In genomic region chr2:97478175-97478924, GRCm38 (mm10) we compare ENCODE assay signal across 11 mouse cellular contexts.
DNase-seq lines count a peak whose midpoint lies in the region; ATAC-seq and TF ChIP-seq lines count a peak whose summit lies in the region.
"Had no signal": no experiment of that assay in that cellular context is flagged by ENCODE, and none has a peak within 500 bp of the region (broad histone marks: within the 10 kb centered on the region; RNA-seq: fewer than 3 reads in every experiment).

No protein-coding gene starts in this region.

- no peak overlapping the region for H3K4me3 ChIP-seq in kidney, embryonic 15.5 days (replicated peaks)
- peak overlapping the region; percentile 23 for H3K4me3 ChIP-seq in forebrain, embryonic 15.5 days
- no peak overlapping the region for H3K4me3 ChIP-seq in midbrain, embryonic 12.5 days
- no peak overlapping the region for H3K4me3 ChIP-seq in intestine, embryonic 15.5 days (replicated peaks)
- H3K4me3 ChIP-seq in heart, adult 2 months, result no peak overlapping the region

- H3K36me3 ChIP-seq in kidney, embryonic 15.5 days, result no peaks in the 10 kb centered on the region
- no peaks in the 10 kb centered on the region for H3K36me3 ChIP-seq in forebrain, embryonic 15.5 days
- H3K36me3 ChIP-seq in midbrain, embryonic 12.5 days, result no peaks in the 10 kb centered on the region
- H3K36me3 ChIP-seq in intestine, embryonic 15.5 days, result no peaks in the 10 kb centered on the region
- H3K36me3 ChIP-seq in heart, adult 2 months (ENCODE audit: control insufficient read depth, insufficient read depth, low read length), result no peaks in the 10 kb centered on the region

- WGBS in kidney, embryonic 15.5 days, result 70% methylated on average over 10 of the region's 10 CpGs
- WGBS in forebrain, embryonic 15.5 days, result 5% methylated on average over 10 of the region's 10 CpGs
- 41% methylated on average over 10 of the region's 10 CpGs for WGBS in midbrain, embryonic 12.5 days
- 76% methylated on average over 10 of the region's 10 CpGs for WGBS in intestine, embryonic 15.5 days
- WGBS in heart, adult 2 months, result 67% methylated on average over 10 of the region's 10 CpGs

- no peaks in the 10 kb centered on the region for H3K79me2 ChIP-seq in heart, adult 2 months (replicated peaks; ENCODE audit: control insufficient read depth, insufficient read depth, low read length)

- DNase-seq in kidney, postnatal 14 days, result no peak
- peak; percentile 93 for DNase-seq in brain, embryonic 14.5 days (ENCODE audit: low read depth)
- DNase-seq in spleen, postnatal 36 days (ENCODE audit: low spot score in 2 of 2), result no peak
- DNase-seq in heart, adult 2 months, result no peak
- DNase-seq: heart, postnatal 14 days; lung, embryonic 14.5 days had no signal

- H3K9ac ChIP-seq in kidney, embryonic 15.5 days, result no peak overlapping the region
- 0 out of 2 replicates have a peak overlapping the region, but pooled peaks have one; percentile 10 for H3K9ac ChIP-seq in forebrain, embryonic 15.5 days (replicated peaks)
- H3K9ac ChIP-seq in midbrain, embryonic 12.5 days (replicated peaks), result no peak overlapping the region
- H3K9ac ChIP-seq in intestine, embryonic 15.5 days, result no peak overlapping the region
- no peak overlapping the region for H3K9ac ChIP-seq in heart, adult 2 months (ENCODE audit: low read depth, low read length)
- H3K9ac ChIP-seq: lung, embryonic 14.5 days had no signal

- 0 out of 2 replicates have a peak, but pooled peaks have one; percentile 52 for ATAC-seq in kidney, embryonic 15.5 days (replicated peaks; ENCODE audit: low FRiP score)
- peak; percentile 95 for ATAC-seq in forebrain, embryonic 15.5 days (replicated peaks)
- ATAC-seq in midbrain, embryonic 12.5 days (ENCODE audit: low FRiP score, low read depth), result peak; percentile 93
- ATAC-seq in intestine, embryonic 15.5 days, result no peak
- ATAC-seq: Patski had no signal

- TF ChIP-seq CTCF in brain, embryonic 14.5 days (IDR thresholded peaks at IDR 0.05; ENCODE audit: borderline replicate concordance, extremely low read depth, insufficient read depth, insufficient read length), result no peak
- TF ChIP-seq CTCF in heart, adult 2 months (IDR thresholded peaks at IDR 0.05), result no peak

- no peaks in the 10 kb centered on the region for H3K27me3 ChIP-seq in kidney, embryonic 15.5 days
- no peaks in the 10 kb centered on the region for H3K27me3 ChIP-seq in forebrain, embryonic 15.5 days
- H3K27me3 ChIP-seq in midbrain, embryonic 12.5 days, result no peaks in the 10 kb centered on the region
- no peaks in the 10 kb centered on the region for H3K27me3 ChIP-seq in intestine, embryonic 15.5 days (replicated peaks)
- H3K27me3 ChIP-seq in heart, adult 2 months (ENCODE audit: control insufficient read depth, insufficient read depth, low read length), result no peaks in the 10 kb centered on the region
- H3K27me3 ChIP-seq: Patski had no signal

- no peaks in the 10 kb centered on the region for H3K9me3 ChIP-seq in kidney, embryonic 15.5 days (replicated peaks)
- no peaks in the 10 kb centered on the region for H3K9me3 ChIP-seq in forebrain, embryonic 15.5 days
- no peaks in the 10 kb centered on the region for H3K9me3 ChIP-seq in midbrain, embryonic 12.5 days
- H3K9me3 ChIP-seq in intestine, embryonic 15.5 days, result no peaks in the 10 kb centered on the region

- intact Hi-C loops in heart, adult 2 months (cut with DNase I), result no loop called here

- no peak overlapping the region for H3K27ac ChIP-seq in kidney, embryonic 15.5 days
- H3K27ac ChIP-seq in forebrain, embryonic 15.5 days (replicated peaks), result peak overlapping the region; percentile 70
- H3K27ac ChIP-seq in midbrain, embryonic 12.5 days (replicated peaks), result peak overlapping the region; percentile 49
- no peak overlapping the region for H3K27ac ChIP-seq in intestine, embryonic 15.5 days
- no peak overlapping the region for H3K27ac ChIP-seq in heart, adult 2 months

- H3K4me2 ChIP-seq in kidney, embryonic 15.5 days, result no peak overlapping the region
- H3K4me2 ChIP-seq in forebrain, embryonic 15.5 days (replicated peaks), result peak overlapping the region; percentile 39
- H3K4me2 ChIP-seq in midbrain, embryonic 12.5 days (replicated peaks), result peak overlapping the region; percentile 18
- no peak overlapping the region for H3K4me2 ChIP-seq in intestine, embryonic 15.5 days (replicated peaks)
- H3K4me2 ChIP-seq: lung, embryonic 14.5 days had no signal

- no peak for TF ChIP-seq EP300 in heart, adult 2 months (IDR thresholded peaks at IDR 0.05; ENCODE audit: insufficient read depth, low read depth, low read length)

- H3K4me1 ChIP-seq in kidney, embryonic 15.5 days, result no peaks in the 10 kb centered on the region
- H3K4me1 ChIP-seq in forebrain, embryonic 15.5 days, result peaks cover 16% of the 10 kb centered on the region
- peaks cover 14% of the 10 kb centered on the region for H3K4me1 ChIP-seq in midbrain, embryonic 12.5 days
- H3K4me1 ChIP-seq in intestine, embryonic 15.5 days (replicated peaks), result no peaks in the 10 kb centered on the region
- no peaks in the 10 kb centered on the region for H3K4me1 ChIP-seq in heart, adult 2 months (ENCODE audit: control insufficient read depth, insufficient read depth, low read length)

- TF ChIP-seq POLR2A in brain, embryonic 14.5 days (IDR thresholded peaks at IDR 0.05; ENCODE audit: borderline replicate concordance, extremely low read depth, insufficient read depth, insufficient read length, poor library complexity, severe bottlenecking), result no peak
- TF ChIP-seq POLR2A in heart, adult 2 months (IDR thresholded peaks at IDR 0.05; ENCODE audit: insufficient read depth, low read depth, low read length), result no peak

Comparison
In these comparisons a context has a peak if more than half of its experiments do, and no peak if none do; other contexts are left out.
1. H3K27ac ChIP-seq: peak in forebrain, embryonic 15.5 days (single experiment) and midbrain, embryonic 12.5 days (single experiment); none in kidney, embryonic 15.5 days (single experiment), intestine, embryonic 15.5 days (single experiment) and heart, adult 2 months (single experiment).
2. H3K4me2 ChIP-seq: peak in forebrain, embryonic 15.5 days (single experiment) and midbrain, embryonic 12.5 days (single experiment); none in kidney, embryonic 15.5 days (single experiment) and intestine, embryonic 15.5 days (single experiment).